Mouse (Mus musculus) erythroblast, embryonic 14.5 days (primary cell): Measurements from ENCODE around the gene Gucd1. TPM values are rescaled to one million over a fixed set of nuclear protein-coding genes. Genes with fewer than 3 reads are reported as not detected.
A peak's percentile ranks its signal among the peaks of the same experiment; 100 is the strongest.

Experiments used
- H3K27me3 ChIP-seq: 2 replicates; pipeline ENCODE4 v1.6.1; 2012; ENCODE audit warnings: inconsistent platforms; ENCODE audit not compliant: control insufficient read depth
- H3K36me3 ChIP-seq: 2 replicates; pipeline ENCODE4 v1.6.1; 2012; ENCODE audit warnings: mild to moderate bottlenecking, inconsistent platforms; ENCODE audit not compliant: control insufficient read depth
- H3K4me1 ChIP-seq: 2 replicates; pipeline ENCODE4 v1.6.1; 2012; ENCODE audit warnings: inconsistent platforms; ENCODE audit not compliant: control insufficient read depth
- H3K4me3 ChIP-seq: replicated peaks from 2 replicates; pipeline ENCODE3; 2012; ENCODE audit warnings: moderate library complexity, mild to moderate bottlenecking, inconsistent platforms
- H3K9me3 ChIP-seq: 2 replicates; pipeline ENCODE4 v1.6.1; 2012; ENCODE audit warnings: low read length, inconsistent platforms, mixed read lengths; ENCODE audit not compliant: control insufficient read depth
- GATA1 ChIP-seq: IDR thresholded peaks from 2 replicates; pipeline ENCODE4 v1.6.1; 2012; ENCODE audit warnings: low read length, inconsistent platforms, mixed read lengths
- TAL1 ChIP-seq: IDR thresholded peaks from 3 replicates; pipeline ENCODE4 v1.6.1; 2012; ENCODE audit warnings: low read length, inconsistent platforms, mixed read lengths
- polyA plus RNA-seq: library from polyadenylated mRNA; stranded (reverse); fragments of >175 nt; gene quantifications from 2 replicates; pipeline ENCODE4 v1.2.3, GENCODE M21; 2012

Gucd1 gene
- polyA plus RNA-seq, 1 experiment = 14.0 TPM

DNA sequence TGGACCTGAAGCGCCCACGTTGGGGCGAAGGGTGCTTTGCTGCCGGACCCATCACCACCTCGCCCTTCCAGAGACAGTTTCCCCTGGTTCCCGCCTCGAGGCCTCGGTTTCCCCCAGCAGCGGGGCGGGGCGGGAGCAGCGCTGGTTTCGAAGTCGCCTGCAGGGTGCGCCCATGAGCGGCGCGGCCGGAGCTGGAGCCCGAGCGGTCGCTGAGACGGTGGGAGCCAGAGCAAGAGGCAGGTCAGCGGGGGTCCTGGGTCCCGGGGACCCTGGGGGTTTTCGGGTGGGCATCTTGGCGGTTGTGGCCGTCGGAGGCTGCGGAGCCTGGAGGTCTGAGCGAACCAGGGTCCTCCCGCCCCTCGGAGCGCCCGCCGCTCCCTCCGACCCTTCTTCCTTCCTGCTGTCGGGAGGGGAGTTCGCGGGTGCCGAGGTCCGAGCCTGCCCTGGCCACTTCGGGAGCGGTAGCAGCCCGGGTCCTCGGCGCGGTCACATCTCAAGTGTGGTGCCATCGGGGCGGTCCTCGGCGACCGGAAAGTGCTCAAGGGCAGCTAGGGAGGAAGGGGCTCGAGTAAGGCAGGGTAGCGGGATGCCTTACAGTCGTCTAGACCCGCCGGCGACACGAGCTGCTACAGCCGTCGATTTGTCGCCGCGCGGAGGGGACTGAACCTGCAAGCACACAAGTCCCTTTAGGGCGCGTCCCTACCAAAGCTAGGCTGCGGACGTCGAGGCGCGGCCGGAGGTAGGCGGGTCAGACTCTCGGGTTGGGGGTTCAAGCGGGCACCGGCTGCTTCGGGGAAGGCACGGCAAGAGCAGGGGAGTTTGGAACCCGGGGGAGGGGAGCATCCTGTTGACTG lies 200.6 kb downstream of the Gucd1 start:
- Histone ChIP-seq H3K4me3 (peak overlapping the region; percentile 55), H3K36me3 (peaks cover 6% of the 10 kb centered on the region), H3K9me3 (no peaks in the 10 kb centered on the region), H3K27me3 (peaks cover 44% of the 10 kb centered on the region), H3K4me1 (peaks cover 15% of the 10 kb centered on the region)
- TF ChIP-seq GATA1 = no peak
- no peak for TF ChIP-seq TAL1

GRCm38 (mm10) chr10:75316872-75316907 lies 201.1 kb downstream of the Gucd1 start, which contains the start of gene Adora2a:
TSS of gene Adora2a (plus strand) at chr10:75316877.
- H3K4me3 ChIP-seq = peak within 1 kb of the TSS; percentile 55
- TF ChIP-seq TAL1 (no peak), GATA1 (no peak)
- peaks cover 15% of the 10 kb centered on the region for H3K4me1 ChIP-seq
- H3K36me3 ChIP-seq = peaks cover 9% of the 10 kb centered on the region
- H3K9me3 ChIP-seq = no peaks in the 10 kb centered on the region
- H3K27me3 ChIP-seq = peaks cover 44% of the 10 kb centered on the region

GRCm38 (mm10) chr10:75316472-75316871 lies 201.3 kb downstream of the Gucd1 start:
- Histone ChIP-seq H3K27me3 (peaks cover 44% of the 10 kb centered on the region), H3K4me1 (peaks cover 15% of the 10 kb centered on the region), H3K9me3 (no peaks in the 10 kb centered on the region), H3K4me3 (no peak overlapping the region), H3K36me3 (peaks cover 11% of the 10 kb centered on the region)
- TF ChIP-seq GATA1 (no peak), TAL1 (no peak)

DNA sequence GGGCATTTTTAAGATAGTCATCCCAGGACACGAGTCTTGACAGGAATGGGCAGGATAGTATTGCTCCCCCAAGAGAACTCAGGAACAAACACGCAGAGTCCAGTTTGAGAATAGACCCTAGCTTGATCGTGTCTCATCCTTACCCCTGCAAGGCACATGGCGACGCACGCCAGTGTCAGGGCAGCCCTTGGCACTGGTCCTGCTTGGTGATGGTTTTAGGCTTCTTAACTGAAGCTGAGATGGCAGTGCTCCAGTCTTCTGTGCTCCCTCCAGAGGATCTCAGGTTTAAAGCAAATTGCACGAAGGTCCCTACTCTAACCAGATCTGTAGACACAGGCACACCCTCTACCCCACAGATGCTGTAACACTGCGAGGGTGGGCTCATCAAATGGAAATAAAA lies 202.0 kb downstream of the Gucd1 start:
- H3K4me3 ChIP-seq = no peak overlapping the region
- TF ChIP-seq GATA1 (no peak), TAL1 (no peak)
- peaks cover 18% of the 10 kb centered on the region for H3K36me3 ChIP-seq
- H3K27me3 ChIP-seq = peaks cover 44% of the 10 kb centered on the region
- H3K4me1 ChIP-seq = peaks cover 15% of the 10 kb centered on the region
- no peaks in the 10 kb centered on the region for H3K9me3 ChIP-seq

DNA sequence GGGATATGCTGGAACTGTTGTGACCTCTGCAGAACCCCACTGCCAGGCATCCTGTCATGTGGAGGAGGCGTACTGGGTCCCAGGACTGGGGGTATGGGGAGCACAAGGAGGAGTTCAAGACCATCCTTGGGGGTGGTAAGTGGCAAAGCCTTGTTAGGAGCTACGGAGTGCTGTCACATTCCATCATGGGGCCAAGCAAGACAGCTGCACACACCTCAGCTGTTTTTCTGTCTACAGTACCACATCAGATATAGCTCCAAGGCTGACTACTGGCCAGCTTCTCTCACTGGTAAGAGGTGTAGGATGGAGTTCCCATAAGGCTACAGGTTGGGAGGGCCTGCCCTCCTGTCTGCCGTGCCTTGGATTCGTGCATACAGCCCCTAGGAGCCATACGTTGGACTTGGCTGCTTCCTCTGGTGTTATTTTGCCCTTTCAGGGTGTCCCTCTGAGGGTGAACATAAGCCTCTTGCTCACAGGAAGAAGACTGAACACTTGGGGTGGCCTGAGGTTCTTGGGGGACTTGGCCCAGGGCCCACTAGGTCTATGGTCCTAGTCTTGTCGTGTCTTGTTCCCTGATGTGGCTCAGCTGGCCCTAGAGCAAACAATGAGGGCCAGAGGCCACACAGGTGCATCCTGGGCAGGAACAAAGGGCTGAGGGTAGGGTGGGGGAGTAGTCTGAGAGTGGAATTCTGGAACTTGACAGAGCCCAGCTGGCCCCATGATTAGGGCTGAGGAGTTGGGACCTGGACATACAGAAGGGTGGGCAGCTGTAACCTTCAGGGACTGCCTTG lies 203.4 kb downstream of the Gucd1 start:
- TF ChIP-seq TAL1 = no peak
- TF ChIP-seq GATA1 = no peak
- H3K9me3 ChIP-seq = no peaks in the 10 kb centered on the region
- no peak overlapping the region for H3K4me3 ChIP-seq
- H3K36me3 ChIP-seq = peaks cover 32% of the 10 kb centered on the region
- peaks cover 15% of the 10 kb centered on the region for H3K4me1 ChIP-seq
- peaks cover 35% of the 10 kb centered on the region for H3K27me3 ChIP-seq

- Histone ChIP-seq H3K4me1 (peaks cover 14% of the 10 kb centered on the region), H3K9me3 (no peaks in the 10 kb centered on the region), H3K4me3 (no peak overlapping the region), H3K36me3 (peaks cover 51% of the 10 kb centered on the region), H3K27me3 (peaks cover 14% of the 10 kb centered on the region)
- TF ChIP-seq TAL1 (no peak), GATA1 (no peak)
These were observed 205.4 kb downstream of the Gucd1 start for GRCm38 (mm10) chr10:75312361-75312760.

- no peak overlapping the region for H3K4me3 ChIP-seq
- TF ChIP-seq TAL1 (no peak), GATA1 (no peak)
- H3K4me1 ChIP-seq = peaks cover 20% of the 10 kb centered on the region
- H3K36me3 ChIP-seq = peaks cover 80% of the 10 kb centered on the region
- no peaks in the 10 kb centered on the region for H3K27me3 ChIP-seq
- H3K9me3 ChIP-seq = no peaks in the 10 kb centered on the region
These were observed 210.6 kb downstream of the Gucd1 start for GRCm38 (mm10) chr10:75307130-75307529.

DNA sequence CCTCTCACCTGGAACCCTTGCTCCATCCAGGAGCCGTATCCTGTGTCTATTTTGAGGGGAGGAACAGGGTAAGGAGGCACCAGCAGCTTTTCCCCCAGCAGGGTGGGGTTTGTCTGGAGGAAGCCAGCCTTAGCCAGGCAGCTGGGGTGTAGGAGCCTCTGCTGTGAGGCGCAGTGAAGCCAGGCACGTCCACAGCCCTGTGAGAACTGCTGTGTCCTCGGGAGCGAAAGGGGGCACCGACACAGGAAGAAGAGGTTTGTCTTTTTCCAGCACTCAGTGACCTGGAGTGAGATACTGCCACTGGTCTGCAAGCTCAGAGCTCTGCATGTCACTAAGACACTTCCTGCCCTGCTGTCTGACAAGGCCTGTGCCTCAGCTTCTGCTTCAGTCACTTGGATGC lies 213.4 kb downstream of the Gucd1 start:
- Histone ChIP-seq H3K9me3 (no peaks in the 10 kb centered on the region), H3K4me1 (peaks cover 27% of the 10 kb centered on the region), H3K4me3 (no peak overlapping the region), H3K27me3 (no peaks in the 10 kb centered on the region), H3K36me3 (peaks cover 63% of the 10 kb centered on the region)
- TF ChIP-seq GATA1 (no peak), TAL1 (no peak)

- Histone ChIP-seq H3K9me3 (no peaks in the 10 kb centered on the region), H3K36me3 (peaks cover 60% of the 10 kb centered on the region), H3K27me3 (no peaks in the 10 kb centered on the region), H3K4me3 (no peak overlapping the region), H3K4me1 (peaks cover 27% of the 10 kb centered on the region)
- TF ChIP-seq TAL1 (no peak), GATA1 (no peak)
These were observed 213.7 kb downstream of the Gucd1 start for GRCm38 (mm10) chr10:75304049-75304405.
